In genomic region chr13:55369531-55370114, GRCm38 (mm10) we compare ENCODE assay signal across 8 mouse cellular contexts. TPM values are rescaled to one million over a fixed set of nuclear protein-coding genes. Genes with fewer than 3 reads are reported as not detected.
DNase-seq lines count a peak whose midpoint lies in the region; ATAC-seq lines count a peak whose summit lies in the region.

Gene Rgs14, plus strand, starts transcription at chr13:55369732.

- peaks cover 4% of the 10 kb centered on the region for H3K27me3 ChIP-seq in kidney, embryonic 16.5 days (ENCODE audit: insufficient read depth, low read length)
- H3K27me3 ChIP-seq in embryonic facial prominence, embryonic 15.5 days: peaks cover 11% of the 10 kb centered on the region; the same call in 1 of the 2 replicates
- H3K27me3 ChIP-seq in stomach, embryonic 15.5 days (replicated peaks): no peaks in the 10 kb centered on the region; the same call in 1 of the 2 replicates
- peaks cover 35% of the 10 kb centered on the region for H3K27me3 ChIP-seq in hindbrain, embryonic 12.5 days

- 51% methylated on average over 13 of the region's 13 CpGs for WGBS in kidney, embryonic 16.5 days
- WGBS in embryonic facial prominence, embryonic 15.5 days: 57% methylated on average over 13 of the region's 13 CpGs
- 57% methylated on average over 13 of the region's 13 CpGs for WGBS in stomach, embryonic 15.5 days
- 70% methylated on average over 13 of the region's 13 CpGs for WGBS in hindbrain, embryonic 12.5 days

- no peak within 1 kb of the TSS; the same call in 1 of the 2 replicates for H3K9ac ChIP-seq in kidney, embryonic 16.5 days (replicated peaks; ENCODE audit: low read length)
- no peak within 1 kb of the TSS for H3K9ac ChIP-seq in embryonic facial prominence, embryonic 15.5 days
- H3K9ac ChIP-seq in stomach, embryonic 15.5 days: no peak within 1 kb of the TSS
- no peak within 1 kb of the TSS for H3K9ac ChIP-seq in hindbrain, embryonic 12.5 days

- no peak within 1 kb of the TSS for H3K27ac ChIP-seq in kidney, embryonic 16.5 days (ENCODE audit: low read length)
- H3K27ac ChIP-seq in embryonic facial prominence, embryonic 15.5 days (replicated peaks): no peak within 1 kb of the TSS
- H3K27ac ChIP-seq in stomach, embryonic 15.5 days: 0 out of 2 replicates have a peak within 1 kb of the TSS, but pooled peaks have one; percentile 52
- no peak within 1 kb of the TSS for H3K27ac ChIP-seq in hindbrain, embryonic 12.5 days

- H3K9me3 ChIP-seq in kidney, embryonic 16.5 days (ENCODE audit: low read length): no peaks in the 10 kb centered on the region
- no peaks in the 10 kb centered on the region for H3K9me3 ChIP-seq in embryonic facial prominence, embryonic 15.5 days (replicated peaks)
- H3K9me3 ChIP-seq in stomach, embryonic 15.5 days: no peaks in the 10 kb centered on the region
- no peaks in the 10 kb centered on the region for H3K9me3 ChIP-seq in hindbrain, embryonic 12.5 days (replicated peaks)

- H3K4me3 ChIP-seq in kidney, embryonic 16.5 days (ENCODE audit: low read length): peak within 1 kb of the TSS; percentile 8
- 0 out of 2 replicates have a peak within 1 kb of the TSS, but pooled peaks have one; percentile 6 for H3K4me3 ChIP-seq in embryonic facial prominence, embryonic 15.5 days (replicated peaks)
- H3K4me3 ChIP-seq in stomach, embryonic 15.5 days (replicated peaks): peak within 1 kb of the TSS; percentile 13
- no peak within 1 kb of the TSS for H3K4me3 ChIP-seq in hindbrain, embryonic 12.5 days

- no peak for DNase-seq in kidney, adult 8-10 months
- DNase-seq in layer of hippocampus, postnatal 10 days (ENCODE audit: low spot score in 2 of 2): no peak
- peak; percentile 73 for DNase-seq in lung, postnatal 25 days (ENCODE audit: low spot score)
- DNase-seq in cerebellum, adult 9-10 months: no peak

- no peaks in the 10 kb centered on the region for H3K36me3 ChIP-seq in kidney, embryonic 16.5 days (ENCODE audit: insufficient read depth, low read length)
- H3K36me3 ChIP-seq in embryonic facial prominence, embryonic 15.5 days: no peaks in the 10 kb centered on the region
- no peaks in the 10 kb centered on the region for H3K36me3 ChIP-seq in stomach, embryonic 15.5 days
- no peaks in the 10 kb centered on the region for H3K36me3 ChIP-seq in hindbrain, embryonic 12.5 days

- H3K4me1 ChIP-seq in kidney, embryonic 16.5 days (ENCODE audit: insufficient read depth, low read length): no peaks in the 10 kb centered on the region
- peaks cover 5% of the 10 kb centered on the region; the same call in 1 of the 2 replicates for H3K4me1 ChIP-seq in embryonic facial prominence, embryonic 15.5 days
- H3K4me1 ChIP-seq in stomach, embryonic 15.5 days: 0 out of 2 replicates have a peak, but pooled peaks cover 5% of the 10 kb centered on the region
- H3K4me1 ChIP-seq in hindbrain, embryonic 12.5 days: no peaks in the 10 kb centered on the region

- no peak for ATAC-seq in kidney, embryonic 16.5 days (ENCODE audit: low FRiP score, low TSS enrichment)
- no peak; the same call in 1 of the 2 replicates for ATAC-seq in embryonic facial prominence, embryonic 15.5 days (ENCODE audit: insufficient number of reproducible peaks, low FRiP score, low TSS enrichment, low read depth)
- no peak for ATAC-seq in stomach, embryonic 15.5 days (ENCODE audit: insufficient read depth, low FRiP score, low read depth)
- no peak for ATAC-seq in hindbrain, embryonic 12.5 days (ENCODE audit: low FRiP score)

- H3K4me2 ChIP-seq in kidney, embryonic 16.5 days (replicated peaks; ENCODE audit: low read depth, low read length): peak within 1 kb of the TSS; percentile 38
- peak within 1 kb of the TSS; percentile 15; the same call in 1 of the 2 replicates for H3K4me2 ChIP-seq in embryonic facial prominence, embryonic 15.5 days (replicated peaks)
- H3K4me2 ChIP-seq in stomach, embryonic 15.5 days: 0 out of 2 replicates have a peak within 1 kb of the TSS, but pooled peaks have one; percentile 10
- no peak within 1 kb of the TSS for H3K4me2 ChIP-seq in hindbrain, embryonic 12.5 days (replicated peaks)

RNA-seq across cellular contexts. Expression of gene Rgs14, which starts in this region (rescaled TPM):
- polyA plus RNA-seq in kidney, embryonic 16.5 days (2015; fragmentation: Nextera tagmentation; extraction: Ambion mirVana): 1.1 and 1.3 TPM in 2 replicates
- 2.1 and 2.5 TPM in 2 replicates for polyA plus RNA-seq in embryonic facial prominence, embryonic 15.5 days (2015; fragmentation: Nextera tagmentation; extraction: Ambion mirVana)
- 10 to 100 TPM; 28.6 to 37.0 TPM for total RNA-seq in layer of hippocampus, postnatal 10 days (2021)
- polyA plus RNA-seq in stomach, embryonic 15.5 days (2015; fragmentation: Nextera tagmentation; extraction: Ambion mirVana): 1.3 and 1.5 TPM in 2 replicates
- 0.35 and 0.78 TPM in 2 replicates for polyA plus RNA-seq in hindbrain, embryonic 12.5 days (2016; fragmentation: Nextera tagmentation; extraction: Ambion mirVana)
